ENCODE assay signal across 29 mouse cellular contexts in the genomic region with DNA sequence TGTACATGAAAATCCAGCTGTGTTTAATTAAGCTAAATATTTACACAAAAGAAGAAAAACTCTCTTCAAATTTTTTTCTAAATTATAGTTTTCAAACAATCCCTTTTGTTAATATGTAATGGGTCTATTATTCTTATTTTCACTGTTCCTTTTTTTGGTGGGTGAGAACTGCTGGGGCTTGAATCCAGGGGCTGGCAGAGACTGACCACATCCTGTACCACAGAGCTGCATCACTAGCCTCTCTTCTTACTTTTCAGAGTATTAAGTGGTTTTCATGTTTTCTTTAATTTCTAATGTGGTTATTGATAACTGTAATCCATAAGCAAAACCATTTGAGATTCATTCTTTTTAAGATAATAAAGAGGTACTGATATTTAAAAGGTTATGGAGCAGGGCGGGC. TPM values are rescaled to one million over a fixed set of nuclear protein-coding genes. Genes with fewer than 3 reads are reported as not detected.
DNase-seq lines count a peak whose midpoint lies in the region; ATAC-seq and TF ChIP-seq lines count a peak whose summit lies in the region.
"Had no signal": no experiment of that assay in that cellular context is flagged by ENCODE, and none has a peak within 500 bp of the region (broad histone marks: within the 10 kb centered on the region; RNA-seq: fewer than 3 reads in every experiment).

No protein-coding gene starts in this region.

- no peaks in the 10 kb centered on the region for H3K4me1 ChIP-seq in forebrain, postnatal 0 days (ENCODE audit: insufficient read depth)
- peaks cover 3% of the 10 kb centered on the region; the same call in 1 of the 2 replicates for H3K4me1 ChIP-seq in heart, embryonic 11.5 days (ENCODE audit: control insufficient read depth, insufficient read depth, low read length)
- peaks cover 16% of the 10 kb centered on the region for H3K4me1 ChIP-seq in kidney, embryonic 15.5 days

- no peaks in the 10 kb centered on the region for H3K27me3 ChIP-seq in forebrain, postnatal 0 days (ENCODE audit: insufficient read depth, low read length)
- H3K27me3 ChIP-seq in heart, embryonic 11.5 days (ENCODE audit: control insufficient read depth, insufficient read depth, low read length) = no peaks in the 10 kb centered on the region
- no peaks in the 10 kb centered on the region for H3K27me3 ChIP-seq in kidney, embryonic 15.5 days
- H3K27me3 ChIP-seq: embryonic facial prominence, embryonic 15.5 days; limb, embryonic 13.5 days; liver, embryonic 12.5 days; Patski had no signal

- no peak overlapping the region for H3K4me3 ChIP-seq in forebrain, postnatal 0 days (ENCODE audit: low read depth, low read length)
- no peak overlapping the region for H3K4me3 ChIP-seq in heart, embryonic 11.5 days (ENCODE audit: low read depth, low read length)
- no peak overlapping the region for H3K4me3 ChIP-seq in kidney, embryonic 15.5 days (replicated peaks)
- H3K4me3 ChIP-seq: embryonic facial prominence, embryonic 15.5 days; heart, embryonic 10.5 days; layer of hippocampus, adult 2 months; limb, embryonic 13.5 days; liver, embryonic 12.5 days; midbrain, embryonic 10.5 days; myocyte had no signal

- H3K36me3 ChIP-seq in forebrain, postnatal 0 days (ENCODE audit: insufficient read depth) = no peaks in the 10 kb centered on the region
- H3K36me3 ChIP-seq in heart, embryonic 11.5 days (ENCODE audit: control insufficient read depth, insufficient read depth, low read length) = no peaks in the 10 kb centered on the region
- H3K36me3 ChIP-seq in kidney, embryonic 15.5 days = no peaks in the 10 kb centered on the region
- H3K36me3 ChIP-seq: embryonic facial prominence, embryonic 15.5 days; G1E; heart, embryonic 10.5 days; limb, embryonic 13.5 days; liver, embryonic 12.5 days; midbrain, embryonic 10.5 days had no signal

- 98% methylated on average over 1 of the region's 1 CpGs for WGBS in forebrain, postnatal 0 days
- 90% methylated on average over 1 of the region's 1 CpGs for WGBS in heart, embryonic 11.5 days (ENCODE audit: insufficient replicate concordance)
- WGBS in kidney, embryonic 15.5 days = 96% methylated on average over 1 of the region's 1 CpGs

- no peak overlapping the region for H3K4me2 ChIP-seq in forebrain, postnatal 0 days (ENCODE audit: low read depth)
- H3K4me2 ChIP-seq in heart, embryonic 11.5 days = no peak overlapping the region
- H3K4me2 ChIP-seq in kidney, embryonic 15.5 days = no peak overlapping the region
- H3K4me2 ChIP-seq: embryonic facial prominence, embryonic 15.5 days; limb, embryonic 13.5 days; liver, embryonic 12.5 days had no signal

- peak; percentile 63 for DNase-seq in 416B (ENCODE audit: low read depth)
- DNase-seq in B cell, adult 2 months = peak; percentile 58 to 71
- DNase-seq in natural killer cell, adult 2 months (ENCODE audit: low spot score in 2 of 2) = peak; percentile 47 to 58
- no peak for DNase-seq in forebrain, postnatal 0 days
- DNase-seq: adrenal gland, adult 8-10 months; cerebellum, adult 18-20 months; cerebellum, postnatal 25 days; kidney, postnatal 14 days; layer of hippocampus, postnatal 36 days; lung, adult 18-20 months; lung, postnatal 4 days; right cerebral cortex, adult 18-20 months; right cerebral cortex, postnatal 4 days had no signal

- no peak overlapping the region for H3K27ac ChIP-seq in forebrain, postnatal 0 days (ENCODE audit: low read depth, low read length)
- H3K27ac ChIP-seq in heart, embryonic 11.5 days (ENCODE audit: low read depth, low read length) = no peak overlapping the region
- no peak overlapping the region for H3K27ac ChIP-seq in kidney, embryonic 15.5 days
- H3K27ac ChIP-seq: embryonic facial prominence, embryonic 15.5 days; heart, embryonic 10.5 days; hindbrain, postnatal 0 days; layer of hippocampus, adult 2 months; limb, embryonic 13.5 days; liver, embryonic 12.5 days; midbrain, embryonic 10.5 days had no signal

- no peaks in the 10 kb centered on the region for H3K9me3 ChIP-seq in forebrain, postnatal 0 days (ENCODE audit: low read length)
- no peaks in the 10 kb centered on the region for H3K9me3 ChIP-seq in heart, embryonic 11.5 days (replicated peaks; ENCODE audit: control insufficient read depth, low read length)
- H3K9me3 ChIP-seq in kidney, embryonic 15.5 days (replicated peaks) = no peaks in the 10 kb centered on the region
- H3K9me3 ChIP-seq: embryonic facial prominence, embryonic 15.5 days; G1E; heart, embryonic 10.5 days; limb, embryonic 13.5 days; liver, embryonic 12.5 days; midbrain, embryonic 10.5 days had no signal

- ATAC-seq in common myeloid progenitor, adult 5-6 weeks (replicated peaks; ENCODE audit: low read depth, poor library complexity, severe bottlenecking) = peak; percentile 93
- no peak for ATAC-seq in forebrain, postnatal 0 days
- ATAC-seq in heart, embryonic 11.5 days (replicated peaks; ENCODE audit: insufficient number of reproducible peaks, low FRiP score, low TSS enrichment) = no peak
- ATAC-seq in kidney, embryonic 15.5 days (replicated peaks; ENCODE audit: low FRiP score) = no peak
- ATAC-seq: forebrain, embryonic 14.5 days; hindbrain, postnatal 0 days; intestine, postnatal 0 days; liver, embryonic 12.5 days; midbrain, embryonic 16.5 days; Patski had no signal

- no peak overlapping the region for H3K9ac ChIP-seq in forebrain, postnatal 0 days
- H3K9ac ChIP-seq in heart, embryonic 11.5 days (ENCODE audit: low read depth, low read length) = no peak overlapping the region
- H3K9ac ChIP-seq in kidney, embryonic 15.5 days = no peak overlapping the region
- H3K9ac ChIP-seq: embryonic facial prominence, embryonic 15.5 days; limb, embryonic 13.5 days; liver, embryonic 12.5 days had no signal

- TF ChIP-seq CTCF in forebrain, postnatal 0 days (IDR thresholded peaks at IDR 0.05; ENCODE audit: low read depth) = no peak

RNA-seq across cellular contexts. Expression of gene Sesn3, which starts 19.0 kb away (rescaled TPM):
- total RNA-seq in common myeloid progenitor, adult 5-6 weeks (2017) = 11.8 and 12.5 TPM in 2 replicates
- 29.8 and 40.5 TPM in 2 replicates for total RNA-seq in forebrain, postnatal 0 days (2014; rRNA removed)
- 9.3 and 16.3 TPM in 2 replicates for polyA plus RNA-seq in forebrain, postnatal 0 days (2015; fragmentation: Nextera tagmentation; extraction: Ambion mirVana)
- polyA plus RNA-seq in heart, embryonic 11.5 days (2014; fragmentation: Nextera tagmentation; extraction: Ambion mirVana) = 15.9 and 21.0 TPM in 2 replicates
- polyA plus RNA-seq in kidney, embryonic 15.5 days (2015; fragmentation: Nextera tagmentation; extraction: Ambion mirVana) = 20.9 and 21.7 TPM in 2 replicates
